ENCODE assay signal across 25 mouse cellular contexts in genomic region chr17:28347327-28347726, GRCm38 (mm10). TPM values are rescaled to one million over a fixed set of nuclear protein-coding genes. Genes with fewer than 3 reads are reported as not detected.
DNase-seq lines count a peak whose midpoint lies in the region; ATAC-seq lines count a peak whose summit lies in the region.
"Had no signal": no experiment of that assay in that cellular context is flagged by ENCODE, and none has a peak within 500 bp of the region (broad histone marks: within the 10 kb centered on the region; RNA-seq: fewer than 3 reads in every experiment).

No protein-coding gene starts in this region.

- H3K4me3 ChIP-seq in kidney, embryonic 14.5 days (ENCODE audit: low read length) = no peak overlapping the region
- H3K4me3 ChIP-seq in megakaryocyte, embryonic 14.5 days (replicated peaks) = peak overlapping the region; percentile 14
- no peak overlapping the region for H3K4me3 ChIP-seq in intestine, embryonic 16.5 days (ENCODE audit: low read length)
- H3K4me3 ChIP-seq in stomach, embryonic 16.5 days (replicated peaks; ENCODE audit: low read length) = 0 out of 2 replicates have a peak overlapping the region, but pooled peaks have one; percentile 4
- H3K4me3 ChIP-seq: forebrain, embryonic 13.5 days; hindbrain, embryonic 10.5 days; midbrain, embryonic 15.5 days had no signal

- H3K36me3 ChIP-seq in kidney, embryonic 14.5 days (ENCODE audit: control insufficient read depth, insufficient read depth, low read length) = no peaks in the 10 kb centered on the region
- no peaks in the 10 kb centered on the region for H3K36me3 ChIP-seq in megakaryocyte, embryonic 14.5 days (replicated peaks; ENCODE audit: low read length)
- no peaks in the 10 kb centered on the region for H3K36me3 ChIP-seq in intestine, embryonic 16.5 days (ENCODE audit: control insufficient read depth, insufficient read depth, low read length)
- no peaks in the 10 kb centered on the region for H3K36me3 ChIP-seq in stomach, embryonic 16.5 days (ENCODE audit: control insufficient read depth, insufficient read depth, low read length)
- H3K36me3 ChIP-seq: hindbrain, embryonic 10.5 days; midbrain, embryonic 15.5 days had no signal

- no peaks in the 10 kb centered on the region for H3K27me3 ChIP-seq in kidney, embryonic 14.5 days (ENCODE audit: control insufficient read depth, insufficient read depth, low read length)
- peaks cover 97% of the 10 kb centered on the region for H3K27me3 ChIP-seq in megakaryocyte, embryonic 14.5 days (replicated peaks)
- no peaks in the 10 kb centered on the region; the same call in 1 of the 2 replicates for H3K27me3 ChIP-seq in intestine, embryonic 16.5 days (replicated peaks; ENCODE audit: control insufficient read depth, insufficient read depth, low read length)
- H3K27me3 ChIP-seq in stomach, embryonic 16.5 days (ENCODE audit: control insufficient read depth, insufficient read depth, low read length) = no peaks in the 10 kb centered on the region

- no peak for DNase-seq in kidney, postnatal 25 days
- no peak for DNase-seq in layer of hippocampus, adult 8-10 months (ENCODE audit: low spot score in 2 of 2)
- DNase-seq in urinary bladder, adult 2 months (ENCODE audit: low spot score) = no peak
- DNase-seq: adrenal gland, postnatal 25 days; cerebellum, adult 11 months; cerebellum, postnatal 10 days; gastrocnemius, postnatal 14 days; kidney, adult 2 months; kidney, postnatal 4 days; liver; thymus, postnatal 4 days had no signal

- H3K4me1 ChIP-seq in kidney, embryonic 14.5 days (ENCODE audit: control insufficient read depth, insufficient read depth, low read length) = peaks cover 64% of the 10 kb centered on the region
- H3K4me1 ChIP-seq in megakaryocyte, embryonic 14.5 days = peaks cover 43% of the 10 kb centered on the region
- peaks cover 76% of the 10 kb centered on the region for H3K4me1 ChIP-seq in intestine, embryonic 16.5 days (ENCODE audit: control insufficient read depth, insufficient read depth, low read length)
- H3K4me1 ChIP-seq in stomach, embryonic 16.5 days (ENCODE audit: control insufficient read depth, insufficient read depth, low read length) = peaks cover 71% of the 10 kb centered on the region

- ATAC-seq in kidney, embryonic 14.5 days (ENCODE audit: low FRiP score, low TSS enrichment) = no peak
- ATAC-seq in megakaryocyte, adult 5-6 weeks (ENCODE audit: poor library complexity, severe bottlenecking) = no peak
- no peak for ATAC-seq in intestine, embryonic 16.5 days
- ATAC-seq in stomach, embryonic 16.5 days (ENCODE audit: insufficient read depth, low FRiP score) = no peak
- ATAC-seq: forebrain, embryonic 13.5 days; hindbrain, postnatal 0 days; midbrain, embryonic 15.5 days had no signal

- no peaks in the 10 kb centered on the region for H3K9me3 ChIP-seq in kidney, embryonic 14.5 days (ENCODE audit: control insufficient read depth, low read length)
- H3K9me3 ChIP-seq in megakaryocyte, embryonic 14.5 days = no peaks in the 10 kb centered on the region
- H3K9me3 ChIP-seq in intestine, embryonic 16.5 days (ENCODE audit: control insufficient read depth, low read length) = no peaks in the 10 kb centered on the region
- no peaks in the 10 kb centered on the region for H3K9me3 ChIP-seq in stomach, embryonic 16.5 days (replicated peaks; ENCODE audit: control insufficient read depth, low read length)
- H3K9me3 ChIP-seq: forebrain, embryonic 13.5 days; hindbrain, embryonic 10.5 days; midbrain, embryonic 15.5 days had no signal

- no peak overlapping the region for H3K4me2 ChIP-seq in kidney, embryonic 14.5 days (replicated peaks; ENCODE audit: low read depth, low read length)
- no peak overlapping the region for H3K4me2 ChIP-seq in intestine, embryonic 16.5 days (ENCODE audit: low read depth, low read length)
- H3K4me2 ChIP-seq in stomach, embryonic 16.5 days (ENCODE audit: low read depth, low read length) = peak overlapping the region; percentile 70; the same call in 1 of the 2 replicates
- H3K4me2 ChIP-seq: forebrain, embryonic 13.5 days; midbrain, embryonic 15.5 days had no signal

- H3K9ac ChIP-seq in kidney, embryonic 14.5 days (ENCODE audit: low read depth, low read length) = peak overlapping the region; percentile 2; the same call in 1 of the 2 replicates
- no peak overlapping the region for H3K9ac ChIP-seq in intestine, embryonic 16.5 days (ENCODE audit: low read depth, low read length)
- peak overlapping the region; percentile 28; the same call in 1 of the 2 replicates for H3K9ac ChIP-seq in stomach, embryonic 16.5 days (ENCODE audit: low read length)
- H3K9ac ChIP-seq: midbrain, embryonic 15.5 days had no signal

- 63% methylated on average over 10 of the region's 10 CpGs for WGBS in kidney, embryonic 14.5 days
- 76% methylated on average over 10 of the region's 10 CpGs for WGBS in intestine, embryonic 16.5 days
- WGBS in stomach, embryonic 16.5 days = 69% methylated on average over 10 of the region's 10 CpGs

- H3K27ac ChIP-seq in kidney, embryonic 14.5 days (ENCODE audit: low read depth, low read length) = no peak overlapping the region; the same call in 1 of the 2 replicates
- H3K27ac ChIP-seq in intestine, embryonic 16.5 days (ENCODE audit: low read length) = 0 out of 2 replicates have a peak overlapping the region, but pooled peaks have one; percentile 25
- H3K27ac ChIP-seq in stomach, embryonic 16.5 days (ENCODE audit: low read length) = peak overlapping the region; percentile 61; the same call in 1 of the 2 replicates
- H3K27ac ChIP-seq: forebrain, embryonic 13.5 days; hindbrain, postnatal 0 days; midbrain, embryonic 15.5 days had no signal

RNA-seq across cellular contexts. Expression of gene Tead3, which starts 3.3 kb away (rescaled TPM):
- polyA plus RNA-seq in kidney, embryonic 14.5 days (2014; fragmentation: Nextera tagmentation; extraction: Ambion mirVana) = 8.7 and 10.9 TPM in 2 replicates
- polyA plus RNA-seq in megakaryocyte, embryonic 14.5 days (2012; ENCODE audit: insufficient read depth, low replicate concordance) = 0.26 TPM in 1 of 2 replicates, not detected in the other
- not detected in 2 replicates for total RNA-seq in megakaryocyte, adult 5-6 weeks (2015)
- not detected in 2 replicates for total RNA-seq in megakaryocyte, adult 5-6 weeks (2017)
- 8.5 and 9.3 TPM in 2 replicates for polyA plus RNA-seq in intestine, embryonic 16.5 days (2015; fragmentation: Nextera tagmentation; extraction: Ambion mirVana)
- polyA plus RNA-seq in stomach, embryonic 16.5 days (2015; fragmentation: Nextera tagmentation; extraction: Ambion mirVana) = 11.8 and 12.3 TPM in 2 replicates
- total RNA-seq in layer of hippocampus, adult 8-10 months (2022) = 1 to 10 TPM; 2.6 to 6.5 (median 4.6) TPM
- 41.6 and 64.2 TPM in 2 replicates for polyA plus RNA-seq in urinary bladder, adult 2 months (2012; rRNA removed)
- total RNA-seq: neutrophil, adult 5-6 weeks had no signal

RNA-seq across cellular contexts. Expression of gene Tulp1, which starts 17.7 kb away (rescaled TPM):
- 5.1 and 5.6 TPM in 2 replicates for polyA plus RNA-seq in kidney, embryonic 14.5 days (2014; fragmentation: Nextera tagmentation; extraction: Ambion mirVana)
- polyA plus RNA-seq in megakaryocyte, embryonic 14.5 days (2012; ENCODE audit: insufficient read depth, low replicate concordance) = 2.7 TPM in 1 of 2 replicates, not detected in the other
- not detected in 2 replicates for total RNA-seq in megakaryocyte, adult 5-6 weeks (2015)
- not detected in 2 replicates for total RNA-seq in megakaryocyte, adult 5-6 weeks (2017)
- 3.0 and 3.6 TPM in 2 replicates for polyA plus RNA-seq in intestine, embryonic 16.5 days (2015; fragmentation: Nextera tagmentation; extraction: Ambion mirVana)
- 4.6 and 5.4 TPM in 2 replicates for polyA plus RNA-seq in stomach, embryonic 16.5 days (2015; fragmentation: Nextera tagmentation; extraction: Ambion mirVana)
- total RNA-seq in layer of hippocampus, adult 8-10 months (2022) = 1 to 10 TPM in 1 of 4 experiments, not detected in 3; 1.2 TPM
- 0.65 and 0.84 TPM in 2 replicates for polyA plus RNA-seq in urinary bladder, adult 2 months (2012; rRNA removed)
- total RNA-seq: adrenal gland, postnatal 25 days; CH12.LX; gastrocnemius, postnatal 14 days; heart, adult 8-10 months; hindbrain, postnatal 0 days; megakaryocyte progenitor cell, adult 5-6 weeks; neutrophil, adult 5-6 weeks had no signal
- polyA plus RNA-seq: liver, embryonic 16.5 days had no signal

RNA-seq across cellular contexts. Expression of gene Rpl10a, which starts 19.1 kb away (rescaled TPM):
- 911 and 1,064 TPM in 2 replicates for polyA plus RNA-seq in kidney, embryonic 14.5 days (2014; fragmentation: Nextera tagmentation; extraction: Ambion mirVana)
- 4,291 and 7,093 TPM in 2 replicates for polyA plus RNA-seq in megakaryocyte, embryonic 14.5 days (2012; ENCODE audit: insufficient read depth, low replicate concordance)
- 1,429 and 1,585 TPM in 2 replicates for total RNA-seq in megakaryocyte, adult 5-6 weeks (2015)
- 468 and 491 TPM in 2 replicates for total RNA-seq in megakaryocyte, adult 5-6 weeks (2017)
- polyA plus RNA-seq in intestine, embryonic 16.5 days (2015; fragmentation: Nextera tagmentation; extraction: Ambion mirVana) = 591 and 604 TPM in 2 replicates
- 538 and 564 TPM in 2 replicates for polyA plus RNA-seq in stomach, embryonic 16.5 days (2015; fragmentation: Nextera tagmentation; extraction: Ambion mirVana)
- total RNA-seq in layer of hippocampus, adult 8-10 months (2022) = 100 to 1,000 TPM; 309 to 406 (median 361) TPM
- 1,892 and 2,281 TPM in 2 replicates for polyA plus RNA-seq in urinary bladder, adult 2 months (2012; rRNA removed)

RNA-seq across cellular contexts. Expression of gene Fance, which starts 34.0 kb away (rescaled TPM):
- 24.1 and 31.9 TPM in 2 replicates for polyA plus RNA-seq in kidney, embryonic 14.5 days (2014; fragmentation: Nextera tagmentation; extraction: Ambion mirVana)
- polyA plus RNA-seq in megakaryocyte, embryonic 14.5 days (2012; ENCODE audit: insufficient read depth, low replicate concordance) = 33.1 and 40.3 TPM in 2 replicates
- 11.5 and 11.9 TPM in 2 replicates for total RNA-seq in megakaryocyte, adult 5-6 weeks (2015)
- total RNA-seq in megakaryocyte, adult 5-6 weeks (2017) = 7.5 and 14.3 TPM in 2 replicates
- polyA plus RNA-seq in intestine, embryonic 16.5 days (2015; fragmentation: Nextera tagmentation; extraction: Ambion mirVana) = 20.2 and 21.8 TPM in 2 replicates
- 19.0 and 20.4 TPM in 2 replicates for polyA plus RNA-seq in stomach, embryonic 16.5 days (2015; fragmentation: Nextera tagmentation; extraction: Ambion mirVana)
- total RNA-seq in layer of hippocampus, adult 8-10 months (2022) = 10 to 100 TPM; 31.8 to 42.1 (median 34.9) TPM
- 11.6 and 18.0 TPM in 2 replicates for polyA plus RNA-seq in urinary bladder, adult 2 months (2012; rRNA removed)

Comparison
In these comparisons a context has a peak if more than half of its experiments do, and no peak if none do; other contexts are left out.
1. H3K4me3 ChIP-seq: peak in megakaryocyte, embryonic 14.5 days (single experiment) and stomach, embryonic 16.5 days (single experiment); none in kidney, embryonic 14.5 days (single experiment) and intestine, embryonic 16.5 days (single experiment).